Mouse (Mus musculus): ENCODE data around the gene Pms1.

- TF ChIP-seq POLR2A (IDR thresholded peaks at IDR 0.05; ENCODE audit: low read depth, low read length) (no peak), NRF1 (IDR thresholded peaks at IDR 0.05; ENCODE audit: low read depth, low read length) (no peak), HCFC1 (IDR thresholded peaks at IDR 0.05; ENCODE audit: low read depth, low read length) (no peak), CTCF (conservative IDR thresholded peaks at IDR 0.05 in 1 of 2, IDR thresholded peaks at IDR 0.05 in 1 of 2; ENCODE audit: low read depth in 2 of 2, low read length in 2 of 2) (no peak), ZKSCAN1 (IDR thresholded peaks at IDR 0.05; ENCODE audit: borderline replicate concordance, low read depth, low read length) (no peak), ZNF384 (IDR thresholded peaks at IDR 0.05; ENCODE audit: low read depth, low read length) (no peak), MAFK (IDR thresholded peaks at IDR 0.05; ENCODE audit: insufficient replicate concordance, low read length) (no peak)
These were observed 27.5 kb upstream of the Pms1 start for GRCm38 (mm10) chr1:53324277-53324676.
